Mouse (Mus musculus) brain, embryonic 14.5 days (tissue): ENCODE data around the gene Map3k7.

ENCODE experiments used
- CTCF ChIP-seq: fragments of 200-500 bp; IDR thresholded peaks from 2 replicates; pipeline ENCODE4 v1.5.1; 2012; ENCODE audit warnings: inconsistent platforms, mild to moderate bottlenecking, moderate library complexity, borderline replicate concordance; ENCODE audit not compliant: insufficient read depth, insufficient read length; ENCODE audit errors: extremely low read depth
- POLR2A ChIP-seq: fragments of 200-500 bp; IDR thresholded peaks from 2 replicates; pipeline ENCODE4 v1.6.1; 2012; ENCODE audit warnings: mild to moderate bottlenecking, inconsistent platforms, borderline replicate concordance; ENCODE audit not compliant: poor library complexity, insufficient read depth, insufficient read length, severe bottlenecking; ENCODE audit errors: extremely low read depth

- no peak for TF ChIP-seq CTCF
- no peak for TF ChIP-seq POLR2A
Observed at GRCm38 (mm10) chr4:32007174-32007573, 43.3 kb downstream of the Map3k7 start.
